Mouse (Mus musculus): Measurements from ENCODE around the gene Myh7. TPM values are rescaled to one million over a fixed set of nuclear protein-coding genes. Genes with fewer than 3 reads are reported as not detected.
"Not testable (repeated sequence)": the region's sequence is repeated elsewhere in the genome, so short reads cannot be mapped to it uniquely, and the experiment has no call there.

Gene Myh7
- polyA plus RNA-seq, 1 experiment from 2014 or later, result 5.6 TPM

DNA sequence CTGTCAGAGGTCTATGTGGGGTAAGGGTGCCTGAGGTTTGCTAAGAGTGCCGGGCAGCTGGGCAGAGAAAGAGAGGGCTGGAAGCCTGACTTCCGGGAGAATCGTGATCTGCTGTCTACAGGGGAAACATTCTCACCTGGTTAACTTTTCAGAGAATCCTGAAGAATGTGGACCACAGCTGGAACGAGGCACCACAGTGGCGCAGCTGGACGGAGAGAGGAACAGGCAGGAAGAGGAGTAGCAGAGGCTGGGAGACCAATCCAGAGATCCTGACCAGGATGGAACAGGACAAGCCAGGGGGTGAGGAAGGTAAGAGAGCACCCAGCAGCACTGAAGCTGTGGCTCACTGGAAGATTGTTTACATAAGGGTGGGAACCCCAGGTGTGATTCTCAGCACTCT is 28.8 kb downstream of the Myh7 start:
- no peak for ATAC-seq (ENCODE audit: low FRiP score)
- H3K4me3 ChIP-seq (replicated peaks; ENCODE audit: low read length), result no peak overlapping the region
- no peak for DNase-seq (ENCODE audit: low spot score)
- no peak overlapping the region for H3K9ac ChIP-seq
- H3K36me3 ChIP-seq (replicated peaks; ENCODE audit: control insufficient read depth, insufficient read depth), result no peaks in the 10 kb centered on the region
- no peak overlapping the region for H3K27ac ChIP-seq
- 83% methylated on average over 6 of the region's 6 CpGs for WGBS
- no peak overlapping the region for H3K4me2 ChIP-seq (replicated peaks)
- H3K27me3 ChIP-seq (ENCODE audit: control insufficient read depth, insufficient read depth, low read length), result no peaks in the 10 kb centered on the region
- H3K9me3 ChIP-seq (ENCODE audit: control insufficient read depth, low read length), result no peaks in the 10 kb centered on the region
- H3K4me1 ChIP-seq (replicated peaks; ENCODE audit: control insufficient read depth, insufficient read depth, low read length), result no peaks in the 10 kb centered on the region

- no peak for ATAC-seq (ENCODE audit: low FRiP score)
These were observed 29.4 kb downstream of the Myh7 start for GRCm38 (mm10) chr14:54965044-54965443.

DNA sequence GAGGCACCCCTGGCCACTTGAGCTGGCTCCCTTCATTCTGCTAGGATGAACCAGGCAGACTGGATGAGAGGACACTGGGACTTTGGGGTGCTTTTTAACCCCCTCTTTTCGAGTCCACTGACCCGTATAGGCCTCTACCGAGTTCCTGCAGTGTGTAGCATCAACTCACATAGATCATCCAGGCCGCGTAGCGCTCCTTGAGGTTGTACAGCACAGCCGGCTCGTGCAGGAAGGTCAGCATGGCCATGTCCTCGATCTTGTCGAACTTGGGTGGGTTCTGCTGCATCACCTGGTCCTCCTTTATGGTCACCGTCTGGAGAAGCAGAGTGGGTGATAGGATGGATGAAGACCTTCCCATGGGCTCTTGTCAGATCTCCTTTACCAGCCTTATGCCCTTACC is 30.7 kb downstream of the Myh7 start:
- Histone ChIP-seq H3K27ac (no peak overlapping the region), H3K27me3 (ENCODE audit: control insufficient read depth, insufficient read depth, low read length) (no peaks in the 10 kb centered on the region), H3K4me1 (replicated peaks; ENCODE audit: control insufficient read depth, insufficient read depth, low read length) (no peaks in the 10 kb centered on the region), H3K4me2 (replicated peaks) (no peak overlapping the region), H3K36me3 (replicated peaks; ENCODE audit: control insufficient read depth, insufficient read depth) (no peaks in the 10 kb centered on the region), H3K4me3 (replicated peaks; ENCODE audit: low read length) (no peak overlapping the region), H3K9ac (no peak overlapping the region), H3K9me3 (ENCODE audit: control insufficient read depth, low read length) (no peaks in the 10 kb centered on the region)
- no peak for DNase-seq (ENCODE audit: low spot score)
- WGBS, result 87% methylated on average over 11 of the region's 11 CpGs
- ATAC-seq (ENCODE audit: low FRiP score), result no peak

More at GRCm38 (mm10) chr14:54965044-54965443, 29.4 kb downstream of the Myh7 start:
- no peaks in the 10 kb centered on the region for H3K36me3 ChIP-seq (replicated peaks; ENCODE audit: control insufficient read depth, insufficient read depth)
- DNase-seq (ENCODE audit: low spot score), result no peak
- H3K9me3 ChIP-seq (ENCODE audit: control insufficient read depth, low read length), result no peaks in the 10 kb centered on the region
- no peak overlapping the region for H3K4me3 ChIP-seq (replicated peaks; ENCODE audit: low read length)
- H3K27me3 ChIP-seq (ENCODE audit: control insufficient read depth, insufficient read depth, low read length), result no peaks in the 10 kb centered on the region
- no peak overlapping the region for H3K9ac ChIP-seq
- WGBS, result 85% methylated on average over 15 of the region's 15 CpGs
- no peaks in the 10 kb centered on the region for H3K4me1 ChIP-seq (replicated peaks; ENCODE audit: control insufficient read depth, insufficient read depth, low read length)
- no peak overlapping the region for H3K27ac ChIP-seq
- no peak overlapping the region for H3K4me2 ChIP-seq (replicated peaks)

DNA sequence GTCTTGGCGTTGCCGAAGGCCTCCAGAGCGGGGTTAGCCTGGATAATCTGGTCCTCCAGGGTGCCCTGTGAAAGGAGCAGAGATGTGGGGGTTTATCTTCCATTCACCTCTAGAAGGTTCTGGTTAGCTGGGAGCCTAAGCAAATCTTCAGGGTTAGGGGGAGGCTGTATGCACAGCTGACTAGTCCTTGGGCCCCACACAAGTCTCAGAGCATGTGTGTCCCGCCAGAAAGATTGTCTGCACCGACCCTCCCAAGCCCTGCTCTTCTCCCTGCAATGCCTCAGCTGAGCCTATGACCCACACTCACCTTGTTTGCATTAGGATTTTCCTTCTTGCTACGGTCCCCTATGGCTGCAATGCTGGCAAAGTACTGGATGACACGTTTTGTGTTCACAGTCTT is 31.7 kb downstream of the Myh7 start:
- H3K4me1 ChIP-seq (replicated peaks; ENCODE audit: control insufficient read depth, insufficient read depth, low read length), result no peaks in the 10 kb centered on the region
- ATAC-seq (ENCODE audit: low FRiP score) (no peak), DNase-seq (ENCODE audit: low spot score) (no peak)
- no peaks in the 10 kb centered on the region for H3K27me3 ChIP-seq (ENCODE audit: control insufficient read depth, insufficient read depth, low read length)
- 89% methylated on average over 7 of the region's 7 CpGs for WGBS
- no peak overlapping the region for H3K4me3 ChIP-seq (replicated peaks; ENCODE audit: low read length)
- no peak overlapping the region for H3K27ac ChIP-seq
- H3K4me2 ChIP-seq (replicated peaks), result no peak overlapping the region
- no peaks in the 10 kb centered on the region for H3K9me3 ChIP-seq (ENCODE audit: control insufficient read depth, low read length)
- H3K36me3 ChIP-seq (replicated peaks; ENCODE audit: control insufficient read depth, insufficient read depth), result no peaks in the 10 kb centered on the region
- H3K9ac ChIP-seq, result no peak overlapping the region

DNA sequence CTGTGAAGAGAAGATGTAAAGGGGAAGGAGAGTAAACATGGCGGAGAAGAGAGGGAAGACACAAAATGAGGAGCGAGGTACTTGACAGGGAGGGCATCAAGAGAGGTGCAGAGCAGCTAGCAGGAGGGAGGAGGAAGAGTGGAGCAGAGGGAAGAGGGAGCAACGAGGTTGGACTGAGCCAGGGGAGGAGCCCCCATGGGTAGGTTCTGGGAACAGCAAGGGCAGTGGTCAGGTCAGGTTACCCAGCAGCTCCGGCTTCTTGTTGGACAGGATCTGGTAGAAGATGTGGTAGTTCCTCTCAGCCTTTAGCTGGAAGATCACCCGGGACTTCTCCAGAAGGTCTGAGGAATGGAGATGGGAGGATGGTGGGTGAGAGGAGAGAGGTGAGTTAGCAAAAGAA is 32.9 kb downstream of the Myh7 start:
- Histone ChIP-seq H3K9me3 (ENCODE audit: control insufficient read depth, low read length) (no peaks in the 10 kb centered on the region), H3K4me3 (replicated peaks; ENCODE audit: low read length) (no peak overlapping the region)
- 81% methylated on average over 5 of the region's 5 CpGs for WGBS

GRCm38 (mm10) chr14:54960769-54961168 is 33.7 kb downstream of the Myh7 start:
- ATAC-seq (ENCODE audit: low FRiP score) (no peak), DNase-seq (ENCODE audit: low spot score) (no peak)
- 73% methylated on average over 10 of the region's 10 CpGs for WGBS
- Histone ChIP-seq H3K4me2 (replicated peaks) (no peak overlapping the region), H3K9ac (no peak overlapping the region), H3K36me3 (replicated peaks; ENCODE audit: control insufficient read depth, insufficient read depth) (no peaks in the 10 kb centered on the region), H3K9me3 (ENCODE audit: control insufficient read depth, low read length) (no peaks in the 10 kb centered on the region), H3K4me1 (replicated peaks; ENCODE audit: control insufficient read depth, insufficient read depth, low read length) (no peaks in the 10 kb centered on the region), H3K27me3 (ENCODE audit: control insufficient read depth, insufficient read depth, low read length) (no peaks in the 10 kb centered on the region), H3K4me3 (replicated peaks; ENCODE audit: low read length) (no peak overlapping the region), H3K27ac (no peak overlapping the region)

More for the DNA sequence above, 32.9 kb downstream of the Myh7 start:
- no peaks in the 10 kb centered on the region for H3K36me3 ChIP-seq (replicated peaks; ENCODE audit: control insufficient read depth, insufficient read depth)
- H3K9ac ChIP-seq, result no peak overlapping the region
- H3K4me1 ChIP-seq (replicated peaks; ENCODE audit: control insufficient read depth, insufficient read depth, low read length), result no peaks in the 10 kb centered on the region
- no peak overlapping the region for H3K4me2 ChIP-seq (replicated peaks)
- no peaks in the 10 kb centered on the region for H3K27me3 ChIP-seq (ENCODE audit: control insufficient read depth, insufficient read depth, low read length)
- DNase-seq (ENCODE audit: low spot score) (no peak), ATAC-seq (ENCODE audit: low FRiP score) (no peak)
- no peak overlapping the region for H3K27ac ChIP-seq

GRCm38 (mm10) chr14:54959853-54960613 is 34.4 kb downstream of the Myh7 start:
- ATAC-seq (ENCODE audit: low FRiP score); H3K4me1 ChIP-seq (replicated peaks; ENCODE audit: control insufficient read depth, insufficient read depth, low read length); H3K27me3 ChIP-seq (ENCODE audit: control insufficient read depth, insufficient read depth, low read length); H3K9me3 ChIP-seq (ENCODE audit: control insufficient read depth, low read length); H3K4me3 ChIP-seq (replicated peaks; ENCODE audit: low read length); H3K36me3 ChIP-seq (replicated peaks; ENCODE audit: control insufficient read depth, insufficient read depth); H3K4me2 ChIP-seq (replicated peaks); H3K27ac ChIP-seq; H3K9ac ChIP-seq; DNase-seq (ENCODE audit: low spot score): not testable (repeated sequence)
- WGBS, result 92% methylated on average over 12 of the region's 12 CpGs

DNA sequence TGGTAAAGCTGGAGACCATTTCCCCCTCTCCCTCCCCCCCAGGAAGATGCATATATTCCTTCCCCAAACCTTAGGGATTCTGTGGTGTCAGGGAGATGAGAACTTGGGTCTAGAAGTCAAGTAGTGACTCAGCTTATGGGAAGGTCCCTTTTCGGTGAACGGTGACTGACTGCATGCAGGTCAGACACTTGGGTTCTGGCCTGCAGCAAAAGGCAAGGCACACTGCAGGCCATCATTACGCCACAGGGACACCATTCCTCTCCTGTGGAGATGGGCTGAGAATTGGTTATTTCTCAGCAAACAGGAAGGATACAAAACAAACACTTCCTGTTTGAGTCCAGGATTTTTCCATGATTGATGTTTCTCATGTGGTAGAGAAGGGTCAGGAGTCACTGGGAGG is 35.2 kb downstream of the Myh7 start:
- no peaks in the 10 kb centered on the region for H3K36me3 ChIP-seq (replicated peaks; ENCODE audit: control insufficient read depth, insufficient read depth)
- H3K27me3 ChIP-seq (ENCODE audit: control insufficient read depth, insufficient read depth, low read length), result no peaks in the 10 kb centered on the region
- H3K4me3 ChIP-seq (replicated peaks; ENCODE audit: low read length), result no peak overlapping the region
- no peaks in the 10 kb centered on the region for H3K4me1 ChIP-seq (replicated peaks; ENCODE audit: control insufficient read depth, insufficient read depth, low read length)
- no peaks in the 10 kb centered on the region for H3K9me3 ChIP-seq (ENCODE audit: control insufficient read depth, low read length)
- H3K4me2 ChIP-seq (replicated peaks), result no peak overlapping the region
- DNase-seq (ENCODE audit: low spot score) (no peak), ATAC-seq (ENCODE audit: low FRiP score) (no peak)
- WGBS, result 85% methylated on average over 3 of the region's 3 CpGs
- H3K9ac ChIP-seq, result no peak overlapping the region
- no peak overlapping the region for H3K27ac ChIP-seq

DNA sequence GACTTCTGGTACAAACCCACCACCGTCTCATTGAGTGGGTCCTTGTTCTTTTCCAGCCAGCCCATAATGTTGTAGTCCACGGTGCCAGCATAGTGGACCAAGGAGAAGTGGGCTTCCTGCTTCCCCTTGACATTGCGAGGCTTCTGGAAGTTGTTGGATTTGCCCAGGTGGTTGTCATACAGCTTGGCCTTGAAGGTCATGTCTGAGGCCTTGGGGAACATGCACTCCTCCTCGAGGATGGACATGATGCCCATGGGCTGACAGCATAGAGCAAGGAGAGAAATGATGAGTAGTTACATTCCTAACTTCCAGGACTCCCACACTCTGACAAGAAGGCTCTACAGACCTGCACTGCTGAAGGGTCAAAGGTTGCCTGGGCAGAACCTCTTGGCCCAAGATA is 35.9 kb downstream of the Myh7 start:
- no peak for ATAC-seq (ENCODE audit: low FRiP score)
- Histone ChIP-seq H3K9me3 (ENCODE audit: control insufficient read depth, low read length) (no peaks in the 10 kb centered on the region), H3K4me3 (replicated peaks; ENCODE audit: low read length) (no peak overlapping the region), H3K36me3 (replicated peaks; ENCODE audit: control insufficient read depth, insufficient read depth) (no peaks in the 10 kb centered on the region), H3K9ac (no peak overlapping the region), H3K4me1 (replicated peaks; ENCODE audit: control insufficient read depth, insufficient read depth, low read length) (no peaks in the 10 kb centered on the region), H3K4me2 (replicated peaks) (no peak overlapping the region), H3K27me3 (ENCODE audit: control insufficient read depth, insufficient read depth, low read length) (no peaks in the 10 kb centered on the region), H3K27ac (no peak overlapping the region)
- DNase-seq (ENCODE audit: low spot score), result no peak
- WGBS, result 85% methylated on average over 4 of the region's 4 CpGs

DNA sequence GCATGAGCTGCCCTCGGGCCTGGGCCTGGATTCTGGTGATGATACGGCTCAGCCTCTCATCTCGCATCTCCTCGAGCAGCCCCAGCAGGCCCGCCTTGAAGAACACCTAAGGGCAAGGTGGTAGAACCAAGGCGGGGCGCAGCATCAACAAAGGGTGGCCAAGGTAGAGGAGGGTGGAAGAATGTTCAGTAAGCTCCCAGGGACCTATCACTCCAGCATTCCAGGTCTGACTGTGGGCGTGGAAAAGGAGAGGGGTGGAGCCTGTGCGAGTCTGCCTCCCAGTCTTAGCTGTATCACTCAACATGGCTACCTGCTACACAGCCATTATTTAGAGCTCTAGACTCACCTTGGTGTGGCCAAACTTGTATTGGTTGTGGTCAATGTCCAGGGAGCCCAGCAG is 37.9 kb downstream of the Myh7 start:
- Histone ChIP-seq H3K36me3 (replicated peaks; ENCODE audit: control insufficient read depth, insufficient read depth) (no peaks in the 10 kb centered on the region), H3K27me3 (ENCODE audit: control insufficient read depth, insufficient read depth, low read length) (no peaks in the 10 kb centered on the region), H3K4me3 (replicated peaks; ENCODE audit: low read length) (no peak overlapping the region), H3K4me2 (replicated peaks) (no peak overlapping the region), H3K4me1 (replicated peaks; ENCODE audit: control insufficient read depth, insufficient read depth, low read length) (no peaks in the 10 kb centered on the region), H3K9ac (no peak overlapping the region), H3K27ac (no peak overlapping the region), H3K9me3 (ENCODE audit: control insufficient read depth, low read length) (no peaks in the 10 kb centered on the region)
- no peak for DNase-seq (ENCODE audit: low spot score)
- no peak for ATAC-seq (ENCODE audit: low FRiP score)
- 88% methylated on average over 9 of the region's 9 CpGs for WGBS

Measured in hindbrain, embryonic 14.5 days (tissue).